Comparison of ENCODE assay signal across 10 mouse cellular contexts in genomic region chr2:148292895-148293294, GRCm38 (mm10).
DNase-seq lines count a peak whose midpoint lies in the region; ATAC-seq lines count a peak whose summit lies in the region.
"Had no signal": no experiment of that assay in that cellular context is flagged by ENCODE, and none has a peak within 500 bp of the region (broad histone marks: within the 10 kb centered on the region; RNA-seq: fewer than 3 reads in every experiment).

No protein-coding gene starts in this region.

- no peak overlapping the region for H3K9ac ChIP-seq in liver, embryonic 15.5 days
- H3K9ac ChIP-seq: limb, embryonic 15.5 days had no signal

- intact Hi-C loops in heart, postnatal 25 days (cut with DNase I) = no loop called here

- no peaks in the 10 kb centered on the region for H3K9me3 ChIP-seq in liver, embryonic 15.5 days (replicated peaks)
- H3K9me3 ChIP-seq: limb, embryonic 15.5 days had no signal

- H3K4me3 ChIP-seq in liver, embryonic 15.5 days (replicated peaks) = no peak overlapping the region
- H3K4me3 ChIP-seq: limb, embryonic 15.5 days had no signal

- H3K27ac ChIP-seq in liver, embryonic 15.5 days (replicated peaks) = no peak overlapping the region
- H3K27ac ChIP-seq: limb, embryonic 15.5 days had no signal

- DNase-seq in heart, adult 11 months = peak; percentile 93
- DNase-seq in heart, postnatal 25 days (ENCODE audit: low spot score) = no peak
- DNase-seq in lung, postnatal 10 days = peak; percentile 35
- no peak for DNase-seq in lung, postnatal 14 days
- DNase-seq in c-Kit-positive CD71-positive TER-119-negative erythroid progenitor cells, embryonic 14.5 days (ENCODE audit: low read depth) = peak; percentile 1
- DNase-seq in adrenal gland, postnatal 4 days (ENCODE audit: low spot score in 2 of 2) = no peak
- DNase-seq: kidney, postnatal 14 days had no signal

- H3K36me3 ChIP-seq in liver, embryonic 15.5 days (replicated peaks) = no peaks in the 10 kb centered on the region
- H3K36me3 ChIP-seq: limb, embryonic 15.5 days had no signal

- WGBS in liver, embryonic 15.5 days (ENCODE audit: insufficient replicate concordance) = 27% methylated on average over 2 of the region's 2 CpGs

- ATAC-seq in liver, embryonic 15.5 days (ENCODE audit: insufficient read depth) = peak; percentile 61; the same call in 1 of the 2 replicates
- ATAC-seq in monocyte, adult 5-6 weeks (replicated peaks; ENCODE audit: insufficient number of reproducible peaks, low FRiP score, low TSS enrichment, poor library complexity, severe bottlenecking) = no peak

- no peak overlapping the region for H3K4me2 ChIP-seq in liver, embryonic 15.5 days
- H3K4me2 ChIP-seq: limb, embryonic 15.5 days had no signal

- no peaks in the 10 kb centered on the region for H3K27me3 ChIP-seq in liver, embryonic 15.5 days
- H3K27me3 ChIP-seq: limb, embryonic 15.5 days had no signal

- H3K4me1 ChIP-seq in liver, embryonic 15.5 days (replicated peaks) = no peaks in the 10 kb centered on the region
- H3K4me1 ChIP-seq: limb, embryonic 15.5 days had no signal

Comparison
In these comparisons a context has a peak if more than half of its experiments do, and no peak if none do; other contexts are left out.
1. DNase-seq: peak in heart, adult 11 months (single experiment), lung, postnatal 10 days (single experiment) and c-Kit-positive CD71-positive TER-119-negative erythroid progenitor cells, embryonic 14.5 days (single experiment); none in heart, postnatal 25 days (single experiment), lung, postnatal 14 days (single experiment) and adrenal gland, postnatal 4 days (0 of 2).